Mouse (Mus musculus): ENCODE measurements around the gene Arl3. TPM values are rescaled to one million over a fixed set of nuclear protein-coding genes. Genes with fewer than 3 reads are reported as not detected.
A peak's percentile ranks its signal among the peaks of the same experiment; 100 is the strongest.

Arl3 gene
- polyA plus RNA-seq, 1 experiment from 2014 or later: 52.6 TPM

- no peak for TF ChIP-seq EP300 (IDR thresholded peaks at IDR 0.05)
- no peak for TF ChIP-seq CTCF (IDR thresholded peaks at IDR 0.05)
- Histone ChIP-seq H3K4me2 (replicated peaks; ENCODE audit: low read depth, low read length) (no peak overlapping the region), H3K9ac (replicated peaks; ENCODE audit: low read depth) (no peak overlapping the region), H3K27ac (ENCODE audit: low read length) (peak overlapping the region; percentile 71), H3K4me3 (ENCODE audit: low read depth, low read length) (no peak overlapping the region), H3K4me1 (ENCODE audit: insufficient read depth, low read depth, low read length) (peaks cover 46% of the 10 kb centered on the region), H3K27me3 (replicated peaks; ENCODE audit: insufficient read depth, low read length) (no peaks in the 10 kb centered on the region), H3K36me3 (ENCODE audit: insufficient read depth, low read length) (no peaks in the 10 kb centered on the region; the same call in 1 of the 2 replicates), H3K9me3 (ENCODE audit: low read length) (no peaks in the 10 kb centered on the region)
- 56% methylated on average over 4 of the region's 4 CpGs for WGBS
- ATAC-seq (no peak), DNase-seq (ENCODE audit: low spot score) (no peak)
Measured at GRCm38 (mm10) chr19:46533066-46533465, 39.9 kb downstream of the Arl3 start.

- Histone ChIP-seq H3K27me3 (replicated peaks; ENCODE audit: insufficient read depth, low read length) (no peaks in the 10 kb centered on the region), H3K27ac (ENCODE audit: low read length) (peak overlapping the region; percentile 71), H3K36me3 (ENCODE audit: insufficient read depth, low read length) (no peaks in the 10 kb centered on the region; the same call in 1 of the 2 replicates), H3K4me1 (ENCODE audit: insufficient read depth, low read depth, low read length) (peaks cover 46% of the 10 kb centered on the region), H3K9me3 (ENCODE audit: low read length) (no peaks in the 10 kb centered on the region), H3K4me3 (ENCODE audit: low read depth, low read length) (no peak overlapping the region), H3K4me2 (replicated peaks; ENCODE audit: low read depth, low read length) (peak overlapping the region; percentile 27), H3K9ac (replicated peaks; ENCODE audit: low read depth) (no peak overlapping the region)
- 0 out of 2 replicates have a peak, but pooled peaks have one; percentile 10 for ATAC-seq
- WGBS: 22% methylated on average over 10 of the region's 10 CpGs
- peak; percentile 53 for DNase-seq (ENCODE audit: low spot score)
- TF ChIP-seq EP300 (IDR thresholded peaks at IDR 0.05): no peak
- peak; percentile 32 for TF ChIP-seq CTCF (IDR thresholded peaks at IDR 0.05)
Measured at GRCm38 (mm10) chr19:46532031-46532688, 40.8 kb downstream of the Arl3 start.

GRCm38 (mm10) chr19:46531071-46532030 lies 41.6 kb downstream of the Arl3 start:
- 18% methylated on average over 16 of the region's 16 CpGs for WGBS
- no peaks in the 10 kb centered on the region for H3K36me3 ChIP-seq (ENCODE audit: insufficient read depth, low read length)
- H3K4me3 ChIP-seq (ENCODE audit: low read depth, low read length): no peak overlapping the region
- no peak overlapping the region for H3K9ac ChIP-seq (replicated peaks; ENCODE audit: low read depth)
- no peaks in the 10 kb centered on the region for H3K27me3 ChIP-seq (replicated peaks; ENCODE audit: insufficient read depth, low read length)
- peak; percentile 36 for TF ChIP-seq CTCF (IDR thresholded peaks at IDR 0.05)
- no peak for TF ChIP-seq EP300 (IDR thresholded peaks at IDR 0.05)
- peak overlapping the region; percentile 79 for H3K27ac ChIP-seq (ENCODE audit: low read length)
- peaks cover 46% of the 10 kb centered on the region for H3K4me1 ChIP-seq (ENCODE audit: insufficient read depth, low read depth, low read length)
- peak; percentile 65 for DNase-seq (ENCODE audit: low spot score)
- H3K9me3 ChIP-seq (ENCODE audit: low read length): no peaks in the 10 kb centered on the region
- H3K4me2 ChIP-seq (replicated peaks; ENCODE audit: low read depth, low read length): peak overlapping the region; percentile 27
- ATAC-seq: no peak

- ATAC-seq: no peak
- 30% methylated on average over 8 of the region's 8 CpGs for WGBS
- TF ChIP-seq CTCF (IDR thresholded peaks at IDR 0.05): no peak
- no peak for TF ChIP-seq EP300 (IDR thresholded peaks at IDR 0.05)
- H3K4me2 ChIP-seq (replicated peaks; ENCODE audit: low read depth, low read length): peak overlapping the region; percentile 27
- H3K4me1 ChIP-seq (ENCODE audit: insufficient read depth, low read depth, low read length): peaks cover 46% of the 10 kb centered on the region
- DNase-seq (ENCODE audit: low spot score): peak; percentile 41
- no peaks in the 10 kb centered on the region for H3K36me3 ChIP-seq (ENCODE audit: insufficient read depth, low read length)
- H3K9ac ChIP-seq (replicated peaks; ENCODE audit: low read depth): no peak overlapping the region
- H3K4me3 ChIP-seq (ENCODE audit: low read depth, low read length): no peak overlapping the region
- no peaks in the 10 kb centered on the region for H3K27me3 ChIP-seq (replicated peaks; ENCODE audit: insufficient read depth, low read length)
- no peaks in the 10 kb centered on the region for H3K9me3 ChIP-seq (ENCODE audit: low read length)
- H3K27ac ChIP-seq (ENCODE audit: low read length): peak overlapping the region; percentile 79
Measured at GRCm38 (mm10) chr19:46530449-46530990, 42.5 kb downstream of the Arl3 start.

GRCm38 (mm10) chr19:46529601-46530448 lies 43.2 kb downstream of the Arl3 start:
- no peak for DNase-seq (ENCODE audit: low spot score)

More at GRCm38 (mm10) chr19:46529601-46530448, 43.2 kb downstream of the Arl3 start:
- H3K36me3 ChIP-seq (ENCODE audit: insufficient read depth, low read length): no peaks in the 10 kb centered on the region
- peaks cover 53% of the 10 kb centered on the region for H3K4me1 ChIP-seq (ENCODE audit: insufficient read depth, low read depth, low read length)
- H3K27me3 ChIP-seq (replicated peaks; ENCODE audit: insufficient read depth, low read length): no peaks in the 10 kb centered on the region
- H3K9ac ChIP-seq (replicated peaks; ENCODE audit: low read depth): 0 out of 2 replicates have a peak overlapping the region, but pooled peaks have one; percentile 16
- H3K4me2 ChIP-seq (replicated peaks; ENCODE audit: low read depth, low read length): peak overlapping the region; percentile 50; the same call in 1 of the 2 replicates
- TF ChIP-seq EP300 (IDR thresholded peaks at IDR 0.05): no peak
- TF ChIP-seq CTCF (IDR thresholded peaks at IDR 0.05): no peak
- peak overlapping the region; percentile 79 for H3K27ac ChIP-seq (ENCODE audit: low read length)
- H3K9me3 ChIP-seq (ENCODE audit: low read length): no peaks in the 10 kb centered on the region
- WGBS: 36% methylated on average over 13 of the region's 13 CpGs
- ATAC-seq: no peak
- no peak overlapping the region for H3K4me3 ChIP-seq (ENCODE audit: low read depth, low read length)
